Mouse (Mus musculus): ENCODE data around the gene Tjp1.

- TF ChIP-seq POLR2A (IDR thresholded peaks at IDR 0.05; ENCODE audit: low read depth, low read length) (no peak), CTCF (IDR thresholded peaks at IDR 0.05; ENCODE audit: borderline replicate concordance, insufficient read depth, low read length) (no peak)
Measured at GRCm38 (mm10) chr7:65470214-65470613, 57.4 kb downstream of the Tjp1 start.

Measured in embryonic fibroblast, embryonic 13.5 days (primary cell).